Mouse (Mus musculus): ENCODE data around the gene Kctd11. TPM values are rescaled to one million over a fixed set of nuclear protein-coding genes. Genes with fewer than 3 reads are reported as not detected.
"Not testable (repeated sequence)": the region's sequence is repeated elsewhere in the genome, so short reads cannot be mapped to it uniquely, and the experiment has no call there.

Kctd11 gene
- 1.8 and 3.6 TPM in 2 replicates for polyA plus RNA-seq (2011; ENCODE audit: insufficient read depth, insufficient read length, low replicate concordance, missing spikeins)

- Histone ChIP-seq H3K4me3 (replicated peaks; ENCODE audit: control insufficient read depth, low read depth, low read length) (peak within 1 kb of the TSS; percentile 69), H3K4me1 (ENCODE audit: control insufficient read depth, insufficient read depth, low read length) (peaks cover 4% of the 10 kb centered on the region), H3K27ac (ENCODE audit: control insufficient read depth, insufficient read depth, low read depth, low read length, poor library complexity) (peak within 1 kb of the TSS; percentile 93)
- TF ChIP-seq POLR2A (IDR thresholded peaks at IDR 0.05; ENCODE audit: borderline replicate concordance, control insufficient read depth, low read depth, low read length) (peak; percentile 73; the same call in 1 of the 2 replicates), CTCF (IDR thresholded peaks at IDR 0.05; ENCODE audit: control insufficient read depth, insufficient read depth, low read length) (peak; percentile 44)
- WGBS, result under 1% methylated on average over 46 of the region's 46 CpGs
Observed at GRCm38 (mm10) chr11:69880853-69881603, at the start of gene Kctd11. Gene Kctd11 (minus strand): TSS chr11:69881406.

DNA sequence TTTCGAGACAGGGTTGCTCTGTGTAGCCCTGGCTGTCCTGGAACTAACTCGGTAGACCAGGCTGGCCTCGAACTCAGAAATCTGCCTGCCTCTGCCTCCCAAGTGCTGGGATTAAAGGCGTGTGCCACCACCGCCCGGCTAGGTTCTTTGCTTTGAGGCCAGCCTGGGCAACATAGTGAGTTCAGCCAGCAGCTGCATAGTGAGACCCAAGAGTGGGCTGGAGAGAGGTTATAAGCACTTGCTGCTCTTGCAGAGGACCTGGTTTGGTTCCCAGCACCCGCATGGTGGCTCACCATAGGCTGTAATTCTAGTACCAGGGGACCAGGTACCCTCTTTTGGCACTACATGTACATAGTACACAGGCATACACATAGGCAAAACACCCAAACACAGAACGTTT lies 49.0 kb upstream of the Kctd11 start:
- H3K27ac ChIP-seq (ENCODE audit: control insufficient read depth, insufficient read depth, low read depth, low read length, poor library complexity); H3K4me1 ChIP-seq (ENCODE audit: control insufficient read depth, insufficient read depth, low read length): not testable (repeated sequence)
- WGBS, result 85% methylated on average over 8 of the region's 8 CpGs

GRCm38 (mm10) chr11:69929712-69930111 lies 48.5 kb upstream of the Kctd11 start:
- no peak for TF ChIP-seq POLR2A (IDR thresholded peaks at IDR 0.05; ENCODE audit: borderline replicate concordance, control insufficient read depth, low read depth, low read length)
- TF ChIP-seq CTCF (IDR thresholded peaks at IDR 0.05; ENCODE audit: control insufficient read depth, insufficient read depth, low read length), result no peak
- Histone ChIP-seq H3K27ac (ENCODE audit: control insufficient read depth, insufficient read depth, low read depth, low read length, poor library complexity) (no peak overlapping the region), H3K4me3 (replicated peaks; ENCODE audit: control insufficient read depth, low read depth, low read length) (no peak overlapping the region), H3K4me1 (ENCODE audit: control insufficient read depth, insufficient read depth, low read length) (peaks cover 4% of the 10 kb centered on the region)
- WGBS, result 41% methylated on average over 4 of the region's 4 CpGs

More for the DNA sequence above, 49.0 kb upstream of the Kctd11 start:
- not testable (repeated sequence) for H3K4me3 ChIP-seq (replicated peaks; ENCODE audit: control insufficient read depth, low read depth, low read length)

GRCm38 (mm10) chr11:69927501-69927900 lies 46.3 kb upstream of the Kctd11 start:
- no peak overlapping the region for H3K4me3 ChIP-seq (replicated peaks; ENCODE audit: control insufficient read depth, low read depth, low read length)
- TF ChIP-seq POLR2A (IDR thresholded peaks at IDR 0.05; ENCODE audit: borderline replicate concordance, control insufficient read depth, low read depth, low read length) (no peak), CTCF (IDR thresholded peaks at IDR 0.05; ENCODE audit: control insufficient read depth, insufficient read depth, low read length) (no peak)
- 91% methylated on average over 2 of the region's 2 CpGs for WGBS
- peaks cover 2% of the 10 kb centered on the region for H3K4me1 ChIP-seq (ENCODE audit: control insufficient read depth, insufficient read depth, low read length)
- H3K27ac ChIP-seq (ENCODE audit: control insufficient read depth, insufficient read depth, low read depth, low read length, poor library complexity), result no peak overlapping the region

DNA sequence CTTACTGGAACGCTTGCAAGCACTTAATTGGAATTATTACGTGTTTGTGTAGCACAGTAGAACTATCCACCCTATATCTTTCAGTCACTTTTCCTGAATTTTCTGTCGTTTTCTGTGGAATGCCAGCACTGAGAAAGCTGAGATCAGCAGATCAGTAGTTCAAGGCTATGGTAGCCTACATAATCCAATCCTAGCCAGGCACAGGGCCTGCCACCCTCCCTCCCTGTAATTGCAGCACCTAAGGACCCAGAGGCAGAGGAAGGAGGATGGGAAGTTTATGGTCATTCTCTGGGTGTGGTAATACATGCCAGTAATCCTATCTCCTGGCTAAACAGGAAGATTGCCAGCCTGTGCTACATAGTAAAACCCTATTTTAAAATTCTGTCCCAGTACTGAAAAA lies 41.6 kb upstream of the Kctd11 start:
- TF ChIP-seq CTCF (IDR thresholded peaks at IDR 0.05; ENCODE audit: control insufficient read depth, insufficient read depth, low read length) (no peak), POLR2A (IDR thresholded peaks at IDR 0.05; ENCODE audit: borderline replicate concordance, control insufficient read depth, low read depth, low read length) (no peak)
- Histone ChIP-seq H3K4me1 (ENCODE audit: control insufficient read depth, insufficient read depth, low read length) (no peaks in the 10 kb centered on the region; the same call in 1 of the 2 replicates), H3K27ac (ENCODE audit: control insufficient read depth, insufficient read depth, low read depth, low read length, poor library complexity) (no peak overlapping the region), H3K4me3 (replicated peaks; ENCODE audit: control insufficient read depth, low read depth, low read length) (no peak overlapping the region)
- WGBS, result 46% methylated on average over 3 of the region's 3 CpGs

GRCm38 (mm10) chr11:69922012-69922756 lies 41.0 kb upstream of the Kctd11 start:
- TF ChIP-seq POLR2A (IDR thresholded peaks at IDR 0.05; ENCODE audit: borderline replicate concordance, control insufficient read depth, low read depth, low read length) (no peak), CTCF (IDR thresholded peaks at IDR 0.05; ENCODE audit: control insufficient read depth, insufficient read depth, low read length) (no peak)
- H3K4me1 ChIP-seq (ENCODE audit: control insufficient read depth, insufficient read depth, low read length), result no peaks in the 10 kb centered on the region; the same call in 1 of the 2 replicates
- peak overlapping the region; percentile 77 for H3K4me3 ChIP-seq (replicated peaks; ENCODE audit: control insufficient read depth, low read depth, low read length)
- WGBS, result 3% methylated on average over 12 of the region's 12 CpGs
- H3K27ac ChIP-seq (ENCODE audit: control insufficient read depth, insufficient read depth, low read depth, low read length, poor library complexity), result peak overlapping the region; percentile 78

- Histone ChIP-seq H3K4me1 (ENCODE audit: control insufficient read depth, insufficient read depth, low read length) (no peaks in the 10 kb centered on the region; the same call in 1 of the 2 replicates), H3K4me3 (replicated peaks; ENCODE audit: control insufficient read depth, low read depth, low read length) (peak within 1 kb of the TSS; percentile 86), H3K27ac (ENCODE audit: control insufficient read depth, insufficient read depth, low read depth, low read length, poor library complexity) (peak within 1 kb of the TSS; percentile 95)
- WGBS, result under 1% methylated on average over 78 of the region's 78 CpGs
- TF ChIP-seq CTCF (IDR thresholded peaks at IDR 0.05; ENCODE audit: control insufficient read depth, insufficient read depth, low read length), result peak; percentile 54; the same call in 1 of the 2 replicates
- peak; percentile 90 for TF ChIP-seq POLR2A (IDR thresholded peaks at IDR 0.05; ENCODE audit: borderline replicate concordance, control insufficient read depth, low read depth, low read length)
Observed at GRCm38 (mm10) chr11:69921114-69922011, 40.2 kb upstream of the Kctd11 start, which contains the start of gene Eif5a. Gene Eif5a (minus strand): TSS chr11:69921958.
